Mouse (Mus musculus) thymus, adult 2 months (tissue): ENCODE measurements around the gene Ift52.

Experiments
- CTCF ChIP-seq: fragments of 200-500 bp; IDR thresholded peaks from 2 replicates; pipeline ENCODE4 v1.5.1; 2012; ENCODE audit warnings: mild to moderate bottlenecking, control low read depth, low read length, moderate library complexity, borderline replicate concordance; ENCODE audit not compliant: control insufficient read depth, poor library complexity, insufficient read depth; ENCODE audit errors: extremely low read depth
- POLR2A ChIP-seq: fragments of 200-500 bp; IDR thresholded peaks from 2 replicates; pipeline ENCODE4 v1.6.1; 2012; ENCODE audit warnings: mild to moderate bottlenecking, low read length, control low read depth, moderate library complexity; ENCODE audit not compliant: control insufficient read depth, poor library complexity, insufficient read depth; ENCODE audit errors: extremely low read depth

DNA sequence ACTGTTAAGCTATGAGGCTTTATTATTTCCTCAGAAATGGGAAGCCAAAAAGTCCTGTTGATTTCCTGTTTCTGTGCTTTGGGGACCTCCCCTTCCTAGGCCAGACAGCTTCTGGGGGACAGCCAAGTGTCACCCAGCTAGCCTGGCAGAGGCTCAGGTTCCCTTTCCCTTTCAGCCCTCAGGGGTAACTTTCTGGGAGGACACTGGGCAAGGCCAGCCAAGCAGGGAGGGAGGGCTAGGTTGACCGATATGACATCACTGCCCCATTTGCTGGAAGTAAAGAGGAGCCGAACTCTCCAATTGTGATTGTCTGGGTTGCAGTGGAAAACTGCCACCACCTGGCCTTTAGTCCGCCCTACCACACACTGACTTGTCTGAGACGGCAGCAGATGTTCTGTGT, 41.2 kb upstream of the Ift52 start:
- no peak for TF ChIP-seq POLR2A
- no peak for TF ChIP-seq CTCF
